Mouse (Mus musculus) erythroblast, embryonic 14.5 days (primary cell): Measurements from ENCODE around the gene Bsn.

Source experiments
- GATA1 ChIP-seq: IDR thresholded peaks from 2 replicates; pipeline ENCODE4 v1.6.1; 2012; ENCODE audit warnings: low read length, inconsistent platforms, mixed read lengths
- TAL1 ChIP-seq: IDR thresholded peaks from 3 replicates; pipeline ENCODE4 v1.6.1; 2012; ENCODE audit warnings: low read length, inconsistent platforms, mixed read lengths

DNA sequence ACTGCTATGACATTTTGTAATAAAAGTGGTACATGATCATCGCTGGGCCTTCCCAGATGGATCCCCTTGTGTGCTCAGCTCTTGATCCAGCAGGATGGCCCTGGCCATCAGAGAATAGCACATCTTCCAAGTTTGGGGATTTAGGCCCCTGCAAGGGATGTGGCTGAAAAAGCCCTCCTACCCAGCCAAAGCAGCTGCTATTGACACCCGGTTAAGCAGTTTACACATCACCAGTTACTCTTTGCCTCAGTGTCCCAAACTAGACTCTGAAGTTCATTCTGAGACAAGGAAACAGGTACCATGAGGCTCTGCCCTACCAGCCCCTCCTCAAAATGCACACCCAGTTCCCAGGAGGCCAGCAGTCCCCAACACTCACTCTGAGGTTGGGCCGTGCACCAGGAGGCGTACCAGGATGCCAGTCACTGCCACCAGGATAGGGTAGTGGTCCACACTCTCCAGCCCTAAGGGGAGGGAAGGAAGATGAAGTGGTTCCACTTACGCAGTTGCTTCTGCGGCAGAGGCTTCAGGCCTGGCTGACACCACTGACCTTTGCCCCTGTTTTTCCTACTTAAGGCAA, 134.4 kb downstream of the Bsn start:
- no peak for TF ChIP-seq GATA1
- TF ChIP-seq TAL1, result no peak
